Mouse (Mus musculus) heart, adult 2 months (tissue): ENCODE measurements around the gene 1700029F12Rik.

Source experiments
- CTCF ChIP-seq: fragments of 200-600 bp; IDR thresholded peaks from 2 replicates; pipeline ENCODE4 v1.8.1; 2022; ENCODE audit warnings: antibody characterized with exemption, mild to moderate bottlenecking, moderate library complexity
- EP300 ChIP-seq: fragments of 200-500 bp; IDR thresholded peaks from 2 replicates; pipeline ENCODE4 v1.6.1; 2011; ENCODE audit warnings: low read depth, low read length, control low read depth; ENCODE audit not compliant: insufficient read depth
- POLR2A ChIP-seq: fragments of 200-500 bp; IDR thresholded peaks from 2 replicates; pipeline ENCODE4 v1.6.1; 2011; ENCODE audit warnings: mild to moderate bottlenecking, low read depth, low read length, control low read depth; ENCODE audit not compliant: insufficient read depth

DNA sequence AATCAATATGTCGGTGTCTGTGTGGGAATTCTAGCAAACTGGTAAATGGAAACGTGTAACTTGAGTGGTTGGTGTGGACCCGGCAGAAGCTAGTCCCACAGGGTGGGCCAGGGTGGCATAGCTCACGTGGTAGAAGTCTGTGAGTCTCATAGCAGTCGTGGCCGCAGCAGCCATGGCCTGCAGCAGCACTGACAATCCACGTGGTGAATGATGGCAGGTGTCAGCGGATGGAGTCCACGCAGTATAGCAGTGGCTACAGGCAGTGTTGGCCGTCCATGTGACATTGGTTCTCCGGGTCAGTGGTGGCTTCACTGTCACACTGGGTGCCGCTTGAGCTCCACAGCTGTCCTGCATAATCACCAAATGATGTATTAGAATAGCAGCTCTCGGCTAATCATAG lies 4.1 kb downstream of the 1700029F12Rik start:
- TF ChIP-seq CTCF (no peak), EP300 (no peak), POLR2A (no peak)
